Mouse (Mus musculus): ENCODE data around the gene Fgd2.
"Not testable (repeated sequence)": the region's sequence is repeated elsewhere in the genome, so short reads cannot be mapped to it uniquely, and the experiment has no call there.

Fgd2 gene

DNA sequence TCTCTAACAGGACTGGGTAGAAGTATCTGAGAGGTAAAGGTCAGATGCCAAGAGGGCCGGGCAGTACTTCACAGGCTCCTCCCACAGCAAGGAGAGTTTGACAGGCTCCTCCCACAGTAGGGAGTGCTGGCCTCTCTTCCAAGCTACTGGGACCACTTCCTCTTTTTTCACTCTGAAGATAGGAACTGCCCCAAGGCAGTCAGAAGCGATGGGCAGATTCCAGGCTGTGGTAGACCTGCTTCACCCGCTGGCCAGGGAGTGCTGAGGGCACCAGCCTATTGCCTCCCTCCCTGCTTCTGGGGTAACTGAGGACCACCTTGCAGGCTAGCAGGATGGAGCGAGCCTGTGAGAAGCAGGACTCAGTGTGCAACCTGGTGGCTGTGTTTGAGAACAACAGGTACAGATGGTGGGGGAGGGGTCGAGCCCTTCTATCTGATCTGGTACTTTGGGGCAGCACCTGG lies at the start of gene Fgd2:
TSS of gene Fgd2 (plus strand) at position 154 of the 461 bp plus-strand sequence.
- DNase-seq = no peak

- DNase-seq = no peak
Observed at GRCm38 (mm10) chr17:29311602-29312001, 49.1 kb upstream of the Fgd2 start.

GRCm38 (mm10) chr17:29312082-29312481 lies 48.6 kb upstream of the Fgd2 start:
- no peak for DNase-seq

GRCm38 (mm10) chr17:29313300-29313699 lies 47.4 kb upstream of the Fgd2 start:
- no peak for DNase-seq

- DNase-seq = no peak
Observed at GRCm38 (mm10) chr17:29315672-29316465, 44.8 kb upstream of the Fgd2 start.

GRCm38 (mm10) chr17:29316891-29317290 lies 43.8 kb upstream of the Fgd2 start:
- no peak for DNase-seq

DNA sequence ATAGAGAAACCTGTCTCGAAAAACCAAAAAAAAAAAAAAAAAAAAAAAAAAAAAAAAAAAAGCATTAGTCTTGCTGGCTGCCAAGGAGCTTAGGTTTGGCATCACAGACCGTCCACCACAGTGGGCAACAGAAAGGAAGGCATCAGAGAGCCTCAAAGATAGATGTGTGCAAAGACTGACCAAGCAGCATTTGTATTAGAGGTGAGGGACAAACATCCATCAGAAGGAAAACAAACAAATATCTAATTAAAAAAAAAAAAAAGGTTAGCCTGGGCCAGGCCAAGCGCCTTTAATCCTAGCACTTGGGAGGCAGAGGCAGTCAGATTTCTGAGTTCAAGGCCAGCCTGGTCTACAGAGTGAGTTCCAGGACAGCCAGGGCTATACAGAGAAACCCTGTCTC lies 43.3 kb upstream of the Fgd2 start, which contains the start of gene Pi16:
TSS of gene Pi16 (plus strand) at position 301 of the 400 bp plus-strand sequence.
- DNase-seq = not testable (repeated sequence)

- DNase-seq = no peak
Observed at GRCm38 (mm10) chr17:29318731-29319250, 41.9 kb upstream of the Fgd2 start.

- DNase-seq = no peak
Observed at GRCm38 (mm10) chr17:29319476-29319875, 41.2 kb upstream of the Fgd2 start.

- no peak for DNase-seq
Observed at GRCm38 (mm10) chr17:29319881-29320639, 40.7 kb upstream of the Fgd2 start.

GRCm38 (mm10) chr17:29321765-29322602 lies 38.7 kb upstream of the Fgd2 start:
- DNase-seq = peak; percentile 23

- DNase-seq = peak; percentile 37
Observed at GRCm38 (mm10) chr17:29322603-29322962, 38.1 kb upstream of the Fgd2 start.

GRCm38 (mm10) chr17:29323625-29324024 lies 37.1 kb upstream of the Fgd2 start:
- DNase-seq = no peak

GRCm38 (mm10) chr17:29325831-29326230 lies 34.9 kb upstream of the Fgd2 start:
- no peak for DNase-seq

DNA sequence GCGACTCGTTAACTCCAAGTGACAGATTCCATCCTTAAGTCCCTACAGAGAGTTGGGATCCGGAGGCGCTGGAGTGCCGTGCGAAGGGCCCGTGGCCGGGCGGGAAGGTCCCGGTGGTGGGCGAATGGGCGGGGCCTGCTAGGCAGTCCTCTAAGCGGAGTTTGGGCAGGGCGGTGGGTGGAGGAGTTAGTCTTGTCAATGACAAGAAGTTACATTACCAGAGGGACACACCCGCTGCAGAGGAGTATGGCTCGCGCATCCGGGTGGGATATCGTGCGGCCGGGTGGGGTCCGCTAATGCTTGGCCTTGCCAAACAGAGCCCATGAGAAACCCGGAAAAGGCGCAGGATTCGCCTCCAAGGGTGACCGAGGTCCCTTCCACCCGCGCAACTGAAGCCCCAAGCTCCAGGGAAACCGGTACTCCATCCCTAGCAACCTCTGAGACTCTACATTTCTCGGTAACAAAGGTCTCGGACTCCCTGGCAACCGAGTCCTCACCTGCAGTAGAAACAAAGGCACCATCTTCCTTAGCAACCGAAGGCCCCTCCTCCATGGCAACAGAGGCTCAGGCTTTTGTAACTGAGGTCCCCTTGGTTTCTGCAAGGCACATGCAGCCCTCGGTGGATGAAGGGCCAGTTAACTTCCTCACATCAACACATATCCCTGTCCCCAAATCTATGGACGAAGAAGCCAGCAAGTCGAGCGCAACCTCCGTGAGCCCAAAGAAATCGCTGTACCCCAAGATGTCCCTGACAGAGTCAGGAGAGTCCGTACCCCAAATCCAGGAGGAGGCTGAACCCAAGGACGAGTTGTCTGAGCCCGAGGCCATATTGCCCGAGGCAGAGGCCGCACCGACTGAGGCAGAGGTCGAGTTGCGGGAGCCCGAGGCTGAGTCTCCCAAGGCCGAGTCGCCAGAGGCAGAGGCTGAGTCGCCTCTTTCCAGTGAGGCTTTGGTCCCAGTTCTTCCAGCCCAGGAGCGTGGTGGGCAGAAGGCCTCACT lies 33.9 kb upstream of the Fgd2 start:
- DNase-seq = peak; percentile 64

GRCm38 (mm10) chr17:29327691-29328090 lies 33.0 kb upstream of the Fgd2 start:
- DNase-seq = no peak

- no peak for DNase-seq
Observed at GRCm38 (mm10) chr17:29330221-29330620, 30.5 kb upstream of the Fgd2 start.

- DNase-seq = peak; percentile 54
Observed at GRCm38 (mm10) chr17:29330671-29331410, 29.9 kb upstream of the Fgd2 start.

- DNase-seq = no peak
Observed at GRCm38 (mm10) chr17:29332186-29332685, 28.5 kb upstream of the Fgd2 start.

DNA sequence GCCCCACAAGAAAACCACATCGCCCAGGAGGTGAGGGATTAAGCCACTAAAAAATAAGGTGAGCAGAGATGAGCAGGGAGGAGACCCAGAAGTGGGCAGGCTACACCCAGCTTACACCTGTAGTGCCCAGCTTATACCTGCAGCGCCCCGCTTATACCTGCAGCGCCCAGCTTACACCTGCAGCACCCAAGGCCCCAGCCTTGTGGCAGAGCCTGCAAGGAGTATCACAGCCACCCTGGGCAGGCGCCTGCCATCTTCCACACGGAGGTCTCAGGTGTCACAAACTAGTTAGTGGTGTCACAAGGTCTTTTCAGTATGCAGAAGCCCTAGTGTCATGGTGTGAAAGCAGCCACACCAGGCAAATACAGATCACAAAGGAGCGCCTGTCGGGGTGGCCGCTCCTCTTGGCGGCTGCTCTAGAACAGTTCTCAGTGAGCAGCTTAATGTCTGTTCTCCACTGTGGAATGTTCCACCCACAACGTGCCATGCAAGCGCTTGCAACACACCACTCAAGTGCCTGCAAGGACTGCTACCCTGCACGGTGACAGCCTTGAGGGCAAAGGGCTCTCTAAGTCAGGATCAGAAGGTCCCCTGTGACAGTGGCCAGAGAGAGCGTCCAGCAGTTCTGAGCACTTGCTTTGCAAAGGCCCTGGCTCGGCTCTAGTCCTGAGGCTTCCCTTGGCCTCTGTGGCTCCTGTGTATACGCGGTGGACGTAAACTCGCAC lies 24.3 kb upstream of the Fgd2 start:
- DNase-seq = no peak

All from retina, postnatal 1 day (tissue).